Mouse (Mus musculus): Measurements from ENCODE around the gene Tcf3. TPM values are rescaled to one million over a fixed set of nuclear protein-coding genes. Genes with fewer than 3 reads are reported as not detected.

Gene Tcf3
- total and polyA plus RNA-seq, 3 experiments = 146 to 223 (median 207) TPM

- Histone ChIP-seq H3K79me2 (replicated peaks; ENCODE audit: control insufficient read depth, extremely low read depth, insufficient read depth, poor library complexity, severe bottlenecking) (peaks cover 21% of the 10 kb centered on the region), H3K4me1 (ENCODE audit: control insufficient read depth in 1 of 2, insufficient read depth in 2 of 2) (peaks cover 22 to 53% of the 10 kb centered on the region in 2 experiments), H3K27ac (ENCODE audit: insufficient read depth, low read depth) (peak overlapping the region; percentile 82), H3K36me3 (replicated peaks in 1 of 2; ENCODE audit: control insufficient read depth in 1 of 2, insufficient read depth in 1 of 2, low read length in 1 of 2) (no peaks in the 10 kb centered on the region), H3K9me3 (replicated peaks; ENCODE audit: low read length) (no peaks in the 10 kb centered on the region), H3K4me3 (replicated peaks in 1 of 3; ENCODE audit: low read depth in 2 of 3, low read length in 2 of 3, poor library complexity in 1 of 3) (no peak overlapping the region), H3K27me3 (replicated peaks) (no peaks in the 10 kb centered on the region), H3K9ac (ENCODE audit: insufficient read depth, low read depth) (no peak overlapping the region; the same call in 1 of the 2 replicates), H3K4me2 (ENCODE audit: insufficient read depth, low read depth, poor library complexity, severe bottlenecking) (peak overlapping the region; percentile 27; the same call in 1 of the 2 replicates)
- dilution Hi-C loops (cut with MboI; ENCODE audit: extremely low pct_ligation_motif_present, extremely low pct_unique_long_range_greater_than_20kb, low sequenced_read_pairs) = no loop called here
- TF ChIP-seq POLR2A (IDR thresholded peaks at IDR 0.05; ENCODE audit: low read depth, low read length) (peak; percentile 30; the same call in 1 of the 2 replicates), ETS1 (conservative IDR thresholded peaks at IDR 0.05; ENCODE audit: low read depth, low read length) (no peak), USF2 (conservative IDR thresholded peaks at IDR 0.05; ENCODE audit: low read depth, low read length) (no peak)
- peak; percentile 78 for DNase-seq (ENCODE audit: extremely low read depth)
- in situ Hi-C loops (cut with MboI; ENCODE audit: low pct_ligation_motif_present, low pct_unique_long_range_greater_than_20kb, low sequenced_read_pairs) = loop anchor here (25.0 kb wide), 1 partner anchor 251 kb away; the partner anchor contains the start of gene Mknk2
Observed at GRCm38 (mm10) chr10:80436276-80436675, 2.8 kb upstream of the Tcf3 start.

DNA sequence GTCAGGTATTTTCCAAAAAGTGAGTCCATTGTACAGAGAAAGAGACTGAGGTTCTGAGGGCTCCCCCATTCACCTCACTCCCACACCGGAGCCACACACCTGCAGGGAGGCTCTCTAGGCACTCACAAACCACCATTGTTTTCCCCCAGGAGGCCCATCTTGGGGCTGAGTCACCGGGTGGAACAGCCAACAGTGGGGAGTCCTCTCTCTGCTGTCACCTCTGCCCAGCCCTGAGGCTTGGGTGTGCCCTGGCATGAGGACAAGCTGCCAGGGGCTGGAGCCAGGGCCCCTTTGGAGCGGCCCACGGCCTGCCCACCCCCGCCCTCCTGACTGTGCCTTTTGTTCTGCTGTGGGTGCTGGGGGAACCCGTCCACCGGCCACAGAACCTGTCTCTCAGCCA, 2.3 kb upstream of the Tcf3 start:
- DNase-seq (ENCODE audit: extremely low read depth) = peak; percentile 66
- in situ Hi-C loops (cut with MboI; ENCODE audit: low pct_ligation_motif_present, low pct_unique_long_range_greater_than_20kb, low sequenced_read_pairs) (loop anchor here (25.0 kb wide), 1 partner anchor 252 kb away; the partner anchor contains the start of gene Mknk2), dilution Hi-C loops (cut with MboI; ENCODE audit: extremely low pct_ligation_motif_present, extremely low pct_unique_long_range_greater_than_20kb, low sequenced_read_pairs) (no loop called here)
- Histone ChIP-seq H3K4me3 (replicated peaks in 1 of 3; ENCODE audit: low read depth in 2 of 3, low read length in 2 of 3, poor library complexity in 1 of 3) (no peak overlapping the region), H3K79me2 (replicated peaks; ENCODE audit: control insufficient read depth, extremely low read depth, insufficient read depth, poor library complexity, severe bottlenecking) (peaks cover 26% of the 10 kb centered on the region), H3K4me1 (ENCODE audit: control insufficient read depth in 1 of 2, insufficient read depth in 2 of 2) (peaks cover 22 to 50% of the 10 kb centered on the region in 2 experiments), H3K36me3 (replicated peaks in 1 of 2; ENCODE audit: control insufficient read depth in 1 of 2, insufficient read depth in 1 of 2, low read length in 1 of 2) (peaks cover 0 to 3% of the 10 kb centered on the region in 2 experiments), H3K4me2 (ENCODE audit: insufficient read depth, low read depth, poor library complexity, severe bottlenecking) (peak overlapping the region; percentile 27), H3K9me3 (replicated peaks; ENCODE audit: low read length) (no peaks in the 10 kb centered on the region), H3K9ac (ENCODE audit: insufficient read depth, low read depth) (no peak overlapping the region; the same call in 1 of the 2 replicates), H3K27ac (ENCODE audit: insufficient read depth, low read depth) (peak overlapping the region; percentile 82), H3K27me3 (replicated peaks) (no peaks in the 10 kb centered on the region)
- TF ChIP-seq BHLHE40 (IDR thresholded peaks at IDR 0.05; ENCODE audit: low read depth, low read length) (no peak; the same call in 1 of the 2 replicates), CTCF (conservative IDR thresholded peaks at IDR 0.05 in 1 of 2, IDR thresholded peaks at IDR 0.05 in 1 of 2; ENCODE audit: low read depth in 2 of 2, low read length in 2 of 2) (no peak), JUND (conservative IDR thresholded peaks at IDR 0.05; ENCODE audit: low read depth, low read length) (no peak), IRF4 (IDR thresholded peaks at IDR 0.05; ENCODE audit: low read depth, low read length) (peak; percentile 52), JUN (IDR thresholded peaks at IDR 0.05; ENCODE audit: insufficient read depth, low read depth, low read length) (no peak), USF2 (conservative IDR thresholded peaks at IDR 0.05; ENCODE audit: low read depth, low read length) (no peak), CHD2 (IDR thresholded peaks at IDR 0.05; ENCODE audit: low read length) (peak; percentile 68), ZNF384 (IDR thresholded peaks at IDR 0.05; ENCODE audit: low read depth, low read length) (no peak), SIN3A (IDR thresholded peaks at IDR 0.05; ENCODE audit: low read length) (peak; percentile 39; the same call in 1 of the 2 replicates), MAFK (IDR thresholded peaks at IDR 0.05; ENCODE audit: insufficient replicate concordance, low read length) (no peak), GABPA (IDR thresholded peaks at IDR 0.05; ENCODE audit: insufficient replicate concordance, low read depth, low read length) (no peak), HCFC1 (IDR thresholded peaks at IDR 0.05; ENCODE audit: low read depth, low read length) (no peak), E2F4 (IDR thresholded peaks at IDR 0.05; ENCODE audit: insufficient replicate concordance, low read depth, low read length) (no peak), MYC (IDR thresholded peaks at IDR 0.05; ENCODE audit: low read depth, low read length) (no peak), PAX5 (IDR thresholded peaks at IDR 0.05; ENCODE audit: low read length) (no peak), ELF1 (IDR thresholded peaks at IDR 0.05; ENCODE audit: low read depth, low read length) (no peak), ETS1 (conservative IDR thresholded peaks at IDR 0.05; ENCODE audit: low read depth, low read length) (peak; percentile 59), POLR2AphosphoS2 (IDR thresholded peaks at IDR 0.05; ENCODE audit: low read depth, low read length) (no peak), RCOR1 (conservative IDR thresholded peaks at IDR 0.05; ENCODE audit: low read depth, low read length) (no peak), MAZ (IDR thresholded peaks at IDR 0.05; ENCODE audit: low read depth, low read length) (peak; percentile 52; the same call in 1 of the 2 replicates), UBTF (IDR thresholded peaks at IDR 0.05; ENCODE audit: low read depth, low read length) (no peak), USF1 (IDR thresholded peaks at IDR 0.05; ENCODE audit: low read depth, low read length) (no peak), EP300 (IDR thresholded peaks at IDR 0.05; ENCODE audit: low read length) (peak; percentile 77), CHD1 (IDR thresholded peaks at IDR 0.05; ENCODE audit: low read depth, low read length) (no peak), TCF12 (IDR thresholded peaks at IDR 0.05; ENCODE audit: low read depth, low read length) (peak; percentile 89)

All from CH12.LX (cell line).